Mouse (Mus musculus) MEL (cell line): ENCODE results near the gene Pycr2. TPM values are rescaled to one million over a fixed set of nuclear protein-coding genes. Genes with fewer than 3 reads are reported as not detected.

Experiments
- DNase-seq: peaks from one replicate; pipeline ENCODE4 v3.0.0; 2011; ENCODE audit warnings: low read depth, low spot score
- H3K27ac ChIP-seq: 2 replicates; pipeline ENCODE4 v1.5.1; 2012; ENCODE audit warnings: low read depth, mild to moderate bottlenecking, control low read depth, low read length, moderate library complexity; ENCODE audit not compliant: control insufficient read depth
- H3K27me3 ChIP-seq, 2 experiments: fragments of 150-350 bp in 1 of 2; sonication (generic) in 1 of 2; 2 replicates each; pipeline ENCODE4 v1.6.1; 2012; ENCODE audit warnings: low read length in 2 of 2, mild to moderate bottlenecking in 2 of 2, improper control_type of control experiment in 1 of 2, moderate library complexity in 1 of 2; ENCODE audit not compliant: insufficient read depth in 2 of 2, control insufficient read depth in 1 of 2
- H3K36me3 ChIP-seq, 2 experiments: 2 replicates each; pipeline ENCODE4 v1.6.1; 2012 to 2014; ENCODE audit warnings: low read length in 2 of 2, improper control_type of control experiment in 1 of 2, inconsistent platforms in 1 of 2, mild to moderate bottlenecking in 1 of 2; ENCODE audit not compliant: insufficient read depth in 2 of 2, control insufficient read depth in 1 of 2
- H3K4me1 ChIP-seq, 2 experiments: fragments of 150-350 bp in 1 of 2; sonication (generic) in 1 of 2; 2 replicates each; pipeline ENCODE4 v1.6.1; 2012; ENCODE audit warnings: low read length in 2 of 2, improper control_type of control experiment in 1 of 2, mild to moderate bottlenecking in 1 of 2; ENCODE audit not compliant: insufficient read depth in 2 of 2, control insufficient read depth in 1 of 2
- H3K4me3 ChIP-seq, 2 experiments: fragments of 150-350 bp in 1 of 2; sonication (generic) in 1 of 2; 2 replicates each; pipeline ENCODE4 v1.5.1; 2012; ENCODE audit warnings: low read depth in 2 of 2, low read length in 2 of 2, mild to moderate bottlenecking in 2 of 2, moderate library complexity in 2 of 2, control low read depth in 1 of 2, improper control_type of control experiment in 1 of 2; ENCODE audit not compliant: control insufficient read depth in 1 of 2, insufficient read depth in 1 of 2
- H3K79me2 ChIP-seq: 2 replicates; pipeline ENCODE4 v1.6.1; 2012; ENCODE audit warnings: mild to moderate bottlenecking, low read length, moderate library complexity; ENCODE audit not compliant: control insufficient read depth, poor library complexity, insufficient read depth
- H3K9ac ChIP-seq: 2 replicates; pipeline ENCODE4 v1.6.1; 2012; ENCODE audit warnings: low read depth, mild to moderate bottlenecking, control low read depth, low read length, moderate library complexity; ENCODE audit not compliant: control insufficient read depth, poor library complexity, severe bottlenecking
- H3K9me3 ChIP-seq: fragments of 150-350 bp; sonication (generic); replicated peaks from 2 replicates; pipeline ENCODE4 v1.6.1; 2012; ENCODE audit warnings: mild to moderate bottlenecking, low read length, improper control_type of control experiment, moderate library complexity; ENCODE audit not compliant: insufficient read depth
- CTCF ChIP-seq, 3 experiments: IDR thresholded peaks in 2 of 3; conservative IDR thresholded peaks in 1 of 3; 2 replicates each; pipeline ENCODE4 v1.5.1; 2011 to 2012; ENCODE audit warnings: low read length in 3 of 3, low read depth in 2 of 3, mild to moderate bottlenecking in 2 of 3, improper control_type of control experiment in 1 of 3, inconsistent platforms in 1 of 3, mixed read lengths in 1 of 3, moderate library complexity in 1 of 3; ENCODE audit not compliant: control insufficient read depth in 1 of 3, insufficient read depth in 1 of 3, poor library complexity in 1 of 3, severe bottlenecking in 1 of 3
- E2F4 ChIP-seq: IDR thresholded peaks from 2 replicates; pipeline ENCODE4 v1.6.1; 2011; ENCODE audit warnings: low read depth, low read length, improper control_type of control experiment, borderline replicate concordance
- EP300 ChIP-seq, 2 experiments: IDR thresholded peaks; 2 replicates each; pipeline ENCODE4 v1.6.1; 2011; ENCODE audit warnings: improper control_type of control experiment in 2 of 2, low read length in 2 of 2, low read depth in 1 of 2, mild to moderate bottlenecking in 1 of 2
- GABPA ChIP-seq: IDR thresholded peaks from 2 replicates; pipeline ENCODE4 v1.6.1; 2012; ENCODE audit warnings: low read depth, mild to moderate bottlenecking, inconsistent platforms, low read length, improper control_type of control experiment, moderate library complexity
- HCFC1 ChIP-seq: IDR thresholded peaks from 2 replicates; pipeline ENCODE4 v1.6.1; 2012; ENCODE audit warnings: low read depth, mild to moderate bottlenecking, inconsistent platforms, low read length, improper control_type of control experiment, moderate library complexity
- MAFK ChIP-seq: IDR thresholded peaks from 2 replicates; pipeline ENCODE4 v1.6.1; 2011; ENCODE audit warnings: low read depth, mild to moderate bottlenecking, low read length, improper control_type of control experiment, borderline replicate concordance
- MAX ChIP-seq: IDR thresholded peaks from 2 replicates; pipeline ENCODE4 v1.6.1; 2011; ENCODE audit warnings: low read length, improper control_type of control experiment
- MAZ ChIP-seq: IDR thresholded peaks from 2 replicates; pipeline ENCODE4 v1.6.1; 2012; ENCODE audit warnings: low read depth, mild to moderate bottlenecking, inconsistent platforms, low read length, improper control_type of control experiment
- MXI1 ChIP-seq: IDR thresholded peaks from 2 replicates; pipeline ENCODE4 v1.6.1; 2011; ENCODE audit warnings: mild to moderate bottlenecking, low read depth, low read length, improper control_type of control experiment
- MYB ChIP-seq: IDR thresholded peaks from 2 replicates; pipeline ENCODE4 v1.6.1; 2011; ENCODE audit warnings: mild to moderate bottlenecking, low read depth, low read length, improper control_type of control experiment
- MYC ChIP-seq: IDR thresholded peaks from 2 replicates; pipeline ENCODE4 v1.6.1; 2011; ENCODE audit warnings: low read depth, mild to moderate bottlenecking, low read length, improper control_type of control experiment, moderate library complexity
- NELFE ChIP-seq: IDR thresholded peaks from 2 replicates; pipeline ENCODE4 v1.6.1; 2011; ENCODE audit warnings: low read depth, low read length, improper control_type of control experiment
- RAD21 ChIP-seq: IDR thresholded peaks from 2 replicates; pipeline ENCODE4 v1.6.1; 2011; ENCODE audit warnings: mild to moderate bottlenecking, low read depth, low read length, improper control_type of control experiment
- SIN3A ChIP-seq: IDR thresholded peaks from 2 replicates; pipeline ENCODE4 v1.6.1; 2012; ENCODE audit warnings: low read length, improper control_type of control experiment, inconsistent platforms
- SMC3 ChIP-seq: IDR thresholded peaks from 2 replicates; pipeline ENCODE4 v1.6.1; 2011; ENCODE audit warnings: low read depth, low read length, improper control_type of control experiment
- TAL1 ChIP-seq: IDR thresholded peaks from 2 replicates; pipeline ENCODE4 v1.6.1; 2012; ENCODE audit warnings: mild to moderate bottlenecking, inconsistent platforms, low read length, moderate library complexity, mixed read lengths
- UBTF ChIP-seq: IDR thresholded peaks from 2 replicates; pipeline ENCODE4 v1.6.1; 2012; ENCODE audit warnings: low read depth, mild to moderate bottlenecking, inconsistent platforms, low read length, improper control_type of control experiment, moderate library complexity, borderline replicate concordance; ENCODE audit not compliant: insufficient read depth
- ZC3H11A ChIP-seq: IDR thresholded peaks from 2 replicates; pipeline ENCODE4 v1.6.1; 2012; ENCODE audit warnings: low read depth, mild to moderate bottlenecking, inconsistent platforms, low read length, improper control_type of control experiment
- ZKSCAN1 ChIP-seq: IDR thresholded peaks from 2 replicates; pipeline ENCODE4 v1.6.1; 2012; ENCODE audit warnings: low read depth, mild to moderate bottlenecking, inconsistent platforms, low read length, improper control_type of control experiment, moderate library complexity
- ZNF384 ChIP-seq: IDR thresholded peaks from 2 replicates; pipeline ENCODE4 v1.6.1; 2012; ENCODE audit warnings: low read depth, mild to moderate bottlenecking, inconsistent platforms, low read length, improper control_type of control experiment
- polyA plus RNA-seq, 2 experiments: library from polyadenylated mRNA; stranded (reverse) in 1 of 2; unstranded in 1 of 2; fragments of >175 nt in 1 of 2; fragments of >200 nt in 1 of 2; gene quantifications; 2 replicates each; pipeline versions ENCODE4 v1.2.1 to v1.2.4; 2012; ENCODE audit warnings: low replicate concordance in 2 of 2, low read depth in 1 of 2; ENCODE audit not compliant: insufficient read length in 2 of 2, insufficient read depth in 1 of 2, missing spikeins in 1 of 2
- total RNA-seq: library from RNA; depleted of rRNA; stranded (reverse); fragments of 300-350 nt; gene quantifications from 2 replicates; pipeline ENCODE4 v1.2.3, GENCODE M21; 2012

The Pycr2 gene
- total and polyA plus RNA-seq, 3 experiments: 125 to 183 TPM; not detected in 1

DNA sequence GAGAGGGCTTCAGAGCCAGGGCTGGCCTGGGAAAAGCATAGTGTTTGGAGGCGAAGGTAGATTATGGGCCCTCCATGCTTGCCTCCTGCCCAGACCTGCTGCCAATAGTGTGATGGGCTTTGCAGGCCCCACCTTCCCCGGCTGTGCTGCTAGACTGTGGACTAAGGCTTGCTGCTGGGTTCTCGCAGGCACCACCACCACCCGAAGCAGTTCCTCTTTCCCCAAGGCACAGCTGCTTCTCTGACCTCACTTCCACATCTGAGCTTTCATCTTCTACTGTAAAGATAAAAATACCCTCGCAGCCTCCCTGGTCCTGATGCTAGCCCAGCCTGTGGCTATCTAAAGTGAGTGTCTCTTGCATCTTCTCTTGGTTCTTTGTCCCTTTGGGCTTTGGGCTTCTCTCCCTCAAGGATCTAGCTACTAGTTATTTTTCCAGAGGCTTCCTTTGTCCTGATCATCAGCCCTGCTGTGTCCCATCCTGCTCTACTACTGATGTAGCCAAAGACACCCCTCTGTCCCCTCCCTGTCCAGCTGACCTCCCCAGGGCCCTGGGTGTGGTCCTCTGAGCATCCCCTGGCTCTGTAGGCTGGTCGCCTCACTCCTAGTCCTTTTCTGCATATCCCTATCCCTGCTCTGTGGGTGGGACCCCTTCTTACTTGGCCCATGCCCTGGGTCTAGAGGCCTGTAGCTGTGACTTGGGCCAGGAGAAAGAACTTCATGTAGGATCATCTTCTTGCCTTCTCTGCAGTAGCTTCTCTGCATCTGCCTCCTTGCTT is 18.4 kb downstream of the Pycr2 start (continued):
- no peak for TF ChIP-seq MAFK
- no peak for TF ChIP-seq MYB
- no peak for TF ChIP-seq NELFE
- no peak for TF ChIP-seq E2F4
- peak; percentile 47; the same call in 1 of the 2 replicates for TF ChIP-seq SIN3A
- TF ChIP-seq MXI1: no peak
- no peak for TF ChIP-seq CTCF (IDR thresholded peaks at IDR 0.05 in 2 of 3, conservative IDR thresholded peaks at IDR 0.05 in 1 of 3; ENCODE audit: control insufficient read depth in 1 of 3, insufficient read depth in 1 of 3, low read depth in 2 of 3, low read length in 3 of 3, poor library complexity in 1 of 3, severe bottlenecking in 1 of 3)
- no peak for TF ChIP-seq ZNF384
- no peak for TF ChIP-seq TAL1
- TF ChIP-seq ZKSCAN1: no peak
- no peak for TF ChIP-seq GABPA
- TF ChIP-seq SMC3: no peak

DNA sequence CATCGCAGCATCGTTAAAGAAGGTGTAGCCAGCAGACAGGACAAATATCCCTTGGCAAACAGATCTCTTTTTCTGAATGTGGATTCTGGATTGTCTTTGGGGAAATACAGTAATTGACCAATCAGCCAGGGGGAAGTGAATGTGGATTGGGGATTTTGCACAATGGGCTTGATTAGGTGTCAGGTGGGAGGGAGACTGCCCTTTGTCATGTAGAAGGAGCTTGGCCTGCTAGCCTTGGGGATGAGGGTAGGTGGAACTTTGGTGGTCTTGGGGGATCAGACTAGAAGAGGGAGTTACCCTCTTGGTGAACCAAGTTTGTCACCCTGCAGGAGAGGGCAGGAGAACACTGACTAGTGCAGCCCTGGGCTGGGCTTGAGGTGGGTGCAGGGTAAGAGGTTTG is 20.6 kb downstream of the Pycr2 start:
- Histone ChIP-seq H3K79me2 (no peaks in the 10 kb centered on the region), H3K4me3 (no peak overlapping the region), H3K36me3 (peaks cover 0 to 5% of the 10 kb centered on the region in 2 experiments; a peak in 2 of 4 replicates), H3K9me3 (no peaks in the 10 kb centered on the region), H3K4me1 (peaks cover 4 to 7% of the 10 kb centered on the region in 2 experiments), H3K27me3 (no peaks in the 10 kb centered on the region), H3K27ac (no peak overlapping the region), H3K9ac (no peak overlapping the region)
- TF ChIP-seq MYB (no peak), UBTF (no peak), EP300 (IDR thresholded peaks at IDR 0.05; ENCODE audit: low read depth in 1 of 2, low read length in 2 of 2) (no peak), ZC3H11A (no peak), RAD21 (no peak), MAZ (no peak), MYC (no peak), SIN3A (no peak), MAX (no peak), MAFK (no peak), HCFC1 (no peak)
- DNase-seq: no peak
